Mouse (Mus musculus): ENCODE measurements around the gene Ank3.

Ank3 gene

GRCm38 (mm10) chr10:69478831-69479230, 80.3 kb downstream of the Ank3 start:
- no peak for DNase-seq

- no peak for DNase-seq
Observed at GRCm38 (mm10) chr10:69485191-69485786, 86.7 kb downstream of the Ank3 start.

GRCm38 (mm10) chr10:69490182-69490581, 91.6 kb downstream of the Ank3 start:
- DNase-seq: no peak

GRCm38 (mm10) chr10:69491975-69492374, 93.4 kb downstream of the Ank3 start:
- no peak for DNase-seq

- DNase-seq: no peak
Observed at GRCm38 (mm10) chr10:69497382-69497781, 98.8 kb downstream of the Ank3 start.

GRCm38 (mm10) chr10:69500171-69500860, 101.7 kb downstream of the Ank3 start:
- peak; percentile 14 for DNase-seq

DNA sequence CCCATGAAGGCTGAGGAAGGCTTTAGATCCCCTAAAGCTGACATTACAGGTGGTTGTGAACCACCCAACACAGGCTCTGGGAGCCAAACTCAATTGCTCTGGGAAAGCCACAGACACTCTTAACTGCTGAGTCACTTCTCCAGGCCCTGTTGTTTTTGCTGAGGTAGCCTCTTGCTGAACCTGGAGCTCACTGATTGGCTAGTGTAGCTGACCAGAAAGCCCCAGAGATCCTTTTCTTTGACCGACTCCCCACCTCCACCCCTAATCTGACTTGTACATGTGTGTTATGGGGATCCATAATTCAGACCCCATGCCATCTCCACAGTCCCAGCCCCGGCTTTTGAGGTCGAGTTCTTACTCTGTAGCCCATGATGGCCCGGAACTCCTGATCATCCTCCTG, 105.2 kb downstream of the Ank3 start:
- no peak for DNase-seq

GRCm38 (mm10) chr10:69507719-69508118, 109.1 kb downstream of the Ank3 start:
- DNase-seq: no peak

- no peak for DNase-seq
Observed at GRCm38 (mm10) chr10:69510392-69510791, 111.8 kb downstream of the Ank3 start.

- DNase-seq: peak; percentile 26
Observed at GRCm38 (mm10) chr10:69511234-69511633, 112.7 kb downstream of the Ank3 start.

GRCm38 (mm10) chr10:69521977-69522376, 123.4 kb downstream of the Ank3 start:
- DNase-seq: peak; percentile 22

DNA sequence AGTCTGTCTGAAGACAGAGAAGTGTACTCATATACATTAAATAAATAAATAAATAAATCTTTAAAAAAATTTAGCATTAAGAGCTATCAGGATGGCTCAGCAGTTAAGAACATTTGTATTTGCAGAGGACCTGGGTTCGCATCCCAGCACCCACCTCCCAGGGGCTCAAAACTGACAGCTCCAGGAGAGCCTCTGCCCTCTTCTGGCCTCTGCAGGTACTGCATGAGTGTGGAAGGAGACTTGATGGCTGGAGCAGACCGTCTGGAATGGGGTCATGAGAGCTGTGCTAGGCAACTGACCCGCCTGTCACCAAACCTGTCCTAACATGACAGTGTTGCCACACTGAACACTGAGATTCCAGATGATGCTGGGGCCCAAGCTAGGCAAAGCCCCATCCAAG, 124.6 kb downstream of the Ank3 start:
- DNase-seq: no peak

- no peak for DNase-seq
Observed at GRCm38 (mm10) chr10:69527318-69527717, 128.7 kb downstream of the Ank3 start.

- no peak for DNase-seq
Observed at GRCm38 (mm10) chr10:69528746-69529145, 130.2 kb downstream of the Ank3 start.

- no peak for DNase-seq
Observed at GRCm38 (mm10) chr10:69530326-69530725, 131.8 kb downstream of the Ank3 start.

GRCm38 (mm10) chr10:69531569-69531968, 133.0 kb downstream of the Ank3 start:
- DNase-seq: no peak

GRCm38 (mm10) chr10:69532169-69532730, 133.7 kb downstream of the Ank3 start:
- peak; percentile 75 for DNase-seq

GRCm38 (mm10) chr10:69533505-69534388, 135.2 kb downstream of the Ank3 start:
- peak; percentile 76 for DNase-seq

DNA sequence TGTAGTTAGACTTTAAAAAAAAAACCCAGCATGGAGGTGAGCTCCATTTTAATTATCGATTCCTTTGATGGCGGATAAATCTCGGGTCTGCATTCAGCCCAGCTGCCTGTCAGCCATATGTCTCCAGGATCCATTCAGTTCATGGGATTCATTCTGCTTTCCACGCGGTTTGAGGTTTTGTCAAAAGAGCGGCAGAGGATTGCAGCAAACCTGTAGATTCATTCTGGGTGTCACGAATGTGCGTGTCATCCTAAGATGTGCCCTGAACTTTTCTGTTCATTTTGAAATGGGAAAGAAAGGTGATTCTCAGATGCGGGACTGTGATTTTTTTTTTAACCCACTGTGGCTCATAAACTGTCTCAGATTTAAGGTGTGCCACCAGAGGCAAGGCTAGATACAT, 136.1 kb downstream of the Ank3 start:
- no peak for DNase-seq

DNA sequence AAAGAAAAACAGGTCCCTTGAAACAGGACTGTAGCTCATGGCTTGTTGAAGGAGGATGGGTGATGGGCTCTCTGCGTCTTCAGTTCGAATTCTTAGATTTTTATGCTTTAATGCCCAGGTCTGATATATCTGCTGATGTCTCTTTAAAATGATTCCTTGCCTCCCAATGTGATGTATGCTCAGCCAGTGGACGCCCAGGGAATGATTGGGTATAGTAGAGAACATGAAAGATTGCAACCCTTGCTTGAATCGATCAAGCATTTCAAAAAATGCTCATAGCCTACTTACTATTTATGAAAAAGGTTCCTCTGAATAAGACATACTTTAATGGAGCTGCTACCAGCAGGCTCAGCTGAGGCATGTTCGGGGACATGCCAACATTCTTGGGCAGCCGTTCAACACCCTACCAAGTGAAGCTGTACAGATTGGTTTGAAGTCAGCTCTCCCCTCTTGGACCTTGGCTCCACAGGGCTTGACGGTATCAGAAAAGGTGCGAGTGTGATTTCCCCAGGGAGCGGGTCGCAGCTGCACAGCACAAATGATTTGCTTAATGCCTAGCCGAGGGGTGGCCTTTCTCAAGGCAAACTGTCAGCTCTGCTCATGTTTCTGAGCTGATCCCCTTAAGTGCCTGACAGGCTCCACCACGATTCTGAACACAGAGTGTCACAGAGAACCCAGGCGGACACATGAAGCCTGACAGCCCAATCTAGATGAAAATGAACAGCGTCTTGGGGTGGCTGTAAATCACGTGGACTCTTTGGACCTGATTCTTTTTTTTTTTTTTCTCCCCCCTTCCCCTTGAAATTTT, 136.8 kb downstream of the Ank3 start:
- peak; percentile 57 for DNase-seq

DNA sequence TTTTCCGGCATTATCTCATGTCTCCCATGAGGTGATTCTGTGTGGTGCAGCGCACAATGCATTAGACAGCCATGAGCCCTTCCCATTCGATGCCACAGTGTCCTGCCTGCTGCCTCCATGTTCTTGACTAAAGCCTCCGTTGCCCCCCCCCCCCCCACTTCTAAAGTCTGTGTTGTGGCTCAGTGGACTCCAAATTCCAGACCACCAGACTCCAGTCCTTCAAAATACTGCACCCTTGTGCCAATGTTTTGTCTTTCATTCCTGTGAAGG, 137.3 kb downstream of the Ank3 start:
- no peak for DNase-seq

- DNase-seq: no peak
Observed at GRCm38 (mm10) chr10:69536372-69537075, 138.0 kb downstream of the Ank3 start.
